Mouse (Mus musculus): ENCODE data around the gene Tigd3. TPM values are rescaled to one million over a fixed set of nuclear protein-coding genes. Genes with fewer than 3 reads are reported as not detected.

Gene Tigd3
- polyA plus RNA-seq, 1 experiment from 2014 or later: 2.5 TPM

GRCm38 (mm10) chr19:5921715-5922114 lies 27.8 kb upstream of the Tigd3 start:
- Histone ChIP-seq H3K27me3 (peaks cover 15% of the 10 kb centered on the region), H3K36me3 (peaks cover 19% of the 10 kb centered on the region), H3K4me3 (replicated peaks) (peak overlapping the region; percentile 38), H3K9ac (peak overlapping the region; percentile 56), H3K4me2 (peak overlapping the region; percentile 92), H3K9me3 (replicated peaks) (no peaks in the 10 kb centered on the region), H3K27ac (peak overlapping the region; percentile 91), H3K4me1 (replicated peaks) (peaks cover 50% of the 10 kb centered on the region)
- 16% methylated on average over 9 of the region's 9 CpGs for WGBS (ENCODE audit: insufficient replicate concordance)
- DNase-seq: peak; percentile 55
- ATAC-seq (ENCODE audit: low read depth): peak; percentile 15

GRCm38 (mm10) chr19:5913007-5913719 lies 19.2 kb upstream of the Tigd3 start, which contains the start of gene Dpf2:
TSS of gene Dpf2 (minus strand) at chr19:5913010.
- WGBS (ENCODE audit: insufficient replicate concordance): 5% methylated on average over 13 of the region's 13 CpGs
- Histone ChIP-seq H3K9me3 (replicated peaks) (no peaks in the 10 kb centered on the region), H3K4me1 (replicated peaks) (peaks cover 57% of the 10 kb centered on the region), H3K27ac (peak within 1 kb of the TSS; percentile 92), H3K9ac (peak within 1 kb of the TSS; percentile 99), H3K4me3 (replicated peaks) (peak within 1 kb of the TSS; percentile 96), H3K27me3 (no peaks in the 10 kb centered on the region), H3K36me3 (peaks cover 36% of the 10 kb centered on the region), H3K4me2 (peak within 1 kb of the TSS; percentile 89)
- DNase-seq: peak; percentile 42
- ATAC-seq (ENCODE audit: low read depth): peak; percentile 54

- H3K9ac ChIP-seq: peak overlapping the region; percentile 99
- ATAC-seq (ENCODE audit: low read depth): peak; percentile 96
- WGBS (ENCODE audit: insufficient replicate concordance): 1% methylated on average over 56 of the region's 59 CpGs
- H3K4me1 ChIP-seq (replicated peaks): peaks cover 59% of the 10 kb centered on the region
- peaks cover 33% of the 10 kb centered on the region for H3K36me3 ChIP-seq
- DNase-seq: peak; percentile 99
- H3K4me2 ChIP-seq: peak overlapping the region; percentile 89
- peak overlapping the region; percentile 92 for H3K27ac ChIP-seq
- H3K9me3 ChIP-seq (replicated peaks): no peaks in the 10 kb centered on the region
- H3K4me3 ChIP-seq (replicated peaks): peak overlapping the region; percentile 96
- no peaks in the 10 kb centered on the region for H3K27me3 ChIP-seq
These were observed 18.4 kb upstream of the Tigd3 start for GRCm38 (mm10) chr19:5912103-5913006.

- no peak for ATAC-seq (ENCODE audit: low read depth)
- peaks cover 34% of the 10 kb centered on the region for H3K36me3 ChIP-seq
- no peaks in the 10 kb centered on the region for H3K9me3 ChIP-seq (replicated peaks)
- peaks cover 59% of the 10 kb centered on the region for H3K4me1 ChIP-seq (replicated peaks)
- peak overlapping the region; percentile 99 for H3K9ac ChIP-seq
- WGBS (ENCODE audit: insufficient replicate concordance): under 1% methylated on average over 14 of the region's 14 CpGs
- H3K4me2 ChIP-seq: peak overlapping the region; percentile 89
- H3K4me3 ChIP-seq (replicated peaks): peak overlapping the region; percentile 96
- H3K27me3 ChIP-seq: no peaks in the 10 kb centered on the region
- peak overlapping the region; percentile 92 for H3K27ac ChIP-seq
- DNase-seq: no peak
These were observed 17.6 kb upstream of the Tigd3 start for GRCm38 (mm10) chr19:5911430-5912102.

- no peak for DNase-seq
- Histone ChIP-seq H3K27me3 (no peaks in the 10 kb centered on the region), H3K4me2 (peak overlapping the region; percentile 89), H3K9ac (peak overlapping the region; percentile 40; the same call in 1 of the 2 replicates), H3K36me3 (peaks cover 35% of the 10 kb centered on the region), H3K27ac (peak overlapping the region; percentile 49; the same call in 1 of the 2 replicates), H3K9me3 (replicated peaks) (no peaks in the 10 kb centered on the region), H3K4me1 (replicated peaks) (peaks cover 54% of the 10 kb centered on the region), H3K4me3 (replicated peaks) (peak overlapping the region; percentile 27; the same call in 1 of the 2 replicates)
- no peak for ATAC-seq (ENCODE audit: low read depth)
- 66% methylated on average over 6 of the region's 6 CpGs for WGBS (ENCODE audit: insufficient replicate concordance)
These were observed 16.3 kb upstream of the Tigd3 start for GRCm38 (mm10) chr19:5910221-5910620.

GRCm38 (mm10) chr19:5907275-5907674 lies 13.3 kb upstream of the Tigd3 start:
- H3K27ac ChIP-seq: no peak overlapping the region
- ATAC-seq (ENCODE audit: low read depth): no peak
- H3K4me2 ChIP-seq: no peak overlapping the region
- peaks cover 60% of the 10 kb centered on the region for H3K36me3 ChIP-seq
- no peak overlapping the region for H3K9ac ChIP-seq
- no peaks in the 10 kb centered on the region for H3K9me3 ChIP-seq (replicated peaks)
- DNase-seq: no peak
- WGBS (ENCODE audit: insufficient replicate concordance): 81% methylated on average over 3 of the region's 3 CpGs
- H3K4me3 ChIP-seq (replicated peaks): no peak overlapping the region
- H3K27me3 ChIP-seq: no peaks in the 10 kb centered on the region
- peaks cover 33% of the 10 kb centered on the region for H3K4me1 ChIP-seq (replicated peaks)

GRCm38 (mm10) chr19:5893282-5894001 lies 507 bp downstream of the Tigd3 start:
- no peak for DNase-seq
- peak overlapping the region; percentile 97 for H3K4me2 ChIP-seq
- peaks cover 47% of the 10 kb centered on the region for H3K4me1 ChIP-seq (replicated peaks)
- H3K27me3 ChIP-seq: no peaks in the 10 kb centered on the region; the same call in 1 of the 2 replicates
- H3K9ac ChIP-seq: peak overlapping the region; percentile 91
- WGBS (ENCODE audit: insufficient replicate concordance): 12% methylated on average over 28 of the region's 31 CpGs
- peak; percentile 41 for ATAC-seq (ENCODE audit: low read depth)
- peaks cover 44% of the 10 kb centered on the region for H3K36me3 ChIP-seq
- H3K9me3 ChIP-seq (replicated peaks): no peaks in the 10 kb centered on the region
- peak overlapping the region; percentile 86 for H3K27ac ChIP-seq
- H3K4me3 ChIP-seq (replicated peaks): peak overlapping the region; percentile 75

- DNase-seq (no peak), ATAC-seq (ENCODE audit: low read depth) (no peak)
- Histone ChIP-seq H3K4me1 (replicated peaks) (peaks cover 53% of the 10 kb centered on the region), H3K9ac (peak overlapping the region; percentile 91), H3K9me3 (replicated peaks) (no peaks in the 10 kb centered on the region), H3K4me2 (peak overlapping the region; percentile 97), H3K4me3 (replicated peaks) (peak overlapping the region; percentile 75), H3K36me3 (peaks cover 39% of the 10 kb centered on the region), H3K27me3 (no peaks in the 10 kb centered on the region; the same call in 1 of the 2 replicates), H3K27ac (no peak overlapping the region)
- 94% methylated on average over 13 of the region's 13 CpGs for WGBS (ENCODE audit: insufficient replicate concordance)
These were observed 1.2 kb downstream of the Tigd3 start for GRCm38 (mm10) chr19:5892735-5893134.

GRCm38 (mm10) chr19:5892262-5892661 lies 1.7 kb downstream of the Tigd3 start:
- Histone ChIP-seq H3K4me3 (replicated peaks) (no peak overlapping the region; the same call in 1 of the 2 replicates), H3K4me2 (0 out of 2 replicates have a peak overlapping the region, but pooled peaks have one; percentile 97), H3K27me3 (no peaks in the 10 kb centered on the region; the same call in 1 of the 2 replicates), H3K9me3 (replicated peaks) (no peaks in the 10 kb centered on the region), H3K27ac (0 out of 2 replicates have a peak overlapping the region, but pooled peaks have one; percentile 6), H3K9ac (0 out of 2 replicates have a peak overlapping the region, but pooled peaks have one; percentile 5), H3K36me3 (peaks cover 34% of the 10 kb centered on the region), H3K4me1 (replicated peaks) (peaks cover 55% of the 10 kb centered on the region)
- WGBS (ENCODE audit: insufficient replicate concordance): 90% methylated on average over 7 of the region's 7 CpGs
- ATAC-seq (ENCODE audit: low read depth): no peak
- DNase-seq: no peak
